12 mouse cellular contexts compared by ENCODE assay signal in genomic region chr11:86745634-86746404, GRCm38 (mm10). TPM values are rescaled to one million over a fixed set of nuclear protein-coding genes. Genes with fewer than 3 reads are reported as not detected.
DNase-seq lines count a peak whose midpoint lies in the region; ATAC-seq and TF ChIP-seq lines count a peak whose summit lies in the region.
"Had no signal": no experiment of that assay in that cellular context is flagged by ENCODE, and none has a peak within 500 bp of the region (broad histone marks: within the 10 kb centered on the region; RNA-seq: fewer than 3 reads in every experiment).

No protein-coding gene starts in this region.

- no peak overlapping the region for H3K9ac ChIP-seq in liver, adult 2 months (ENCODE audit: low read depth, low read length)
- peak overlapping the region; percentile 62 for H3K9ac ChIP-seq in liver, embryonic 13.5 days
- H3K9ac ChIP-seq in midbrain, embryonic 16.5 days (ENCODE audit: low read depth, low read length), result no peak overlapping the region
- H3K9ac ChIP-seq: limb, embryonic 15.5 days had no signal

- no peak for TF ChIP-seq CTCF in liver, adult 2 months (IDR thresholded peaks at IDR 0.05; ENCODE audit: low read depth, low read length)

- H3K9me3 ChIP-seq in liver, embryonic 13.5 days (replicated peaks), result no peaks in the 10 kb centered on the region
- H3K9me3 ChIP-seq in midbrain, embryonic 16.5 days (replicated peaks; ENCODE audit: control insufficient read depth, low read length, poor library complexity, severe bottlenecking), result no peaks in the 10 kb centered on the region
- H3K9me3 ChIP-seq in hindbrain, embryonic 10.5 days, result no peaks in the 10 kb centered on the region
- H3K9me3 ChIP-seq: limb, embryonic 15.5 days had no signal

- no peaks in the 10 kb centered on the region; the same call in 1 of the 2 replicates for H3K36me3 ChIP-seq in liver, adult 2 months (ENCODE audit: control insufficient read depth, insufficient read depth, low read length)
- peaks cover 4% of the 10 kb centered on the region; the same call in 1 of the 2 replicates for H3K36me3 ChIP-seq in liver, embryonic 13.5 days
- no peaks in the 10 kb centered on the region for H3K36me3 ChIP-seq in midbrain, embryonic 16.5 days (ENCODE audit: control insufficient read depth, insufficient read depth, low read length)
- H3K36me3 ChIP-seq in hindbrain, embryonic 10.5 days, result 0 out of 2 replicates have a peak, but pooled peaks cover 4% of the 10 kb centered on the region
- H3K36me3 ChIP-seq: limb, embryonic 15.5 days had no signal

- intact Hi-C loops in heart, postnatal 10 days (cut with DNase I), result no loop called here

- ATAC-seq in liver, embryonic 13.5 days (ENCODE audit: low read depth), result no peak
- ATAC-seq in erythroid progenitor cell, adult 5-6 weeks (replicated peaks; ENCODE audit: low FRiP score, poor library complexity, severe bottlenecking), result no peak
- no peak for ATAC-seq in midbrain, embryonic 16.5 days

- H3K4me2 ChIP-seq in liver, embryonic 13.5 days, result peak overlapping the region; percentile 50
- no peak overlapping the region for H3K4me2 ChIP-seq in midbrain, embryonic 16.5 days (ENCODE audit: low read length)
- H3K4me2 ChIP-seq: limb, embryonic 15.5 days had no signal

- no peak overlapping the region for H3K4me3 ChIP-seq in liver, adult 2 months (ENCODE audit: insufficient read depth, low read depth, low read length)
- H3K4me3 ChIP-seq in liver, embryonic 13.5 days (replicated peaks), result no peak overlapping the region; the same call in 1 of the 2 replicates
- no peak overlapping the region for H3K4me3 ChIP-seq in midbrain, embryonic 16.5 days (ENCODE audit: low read depth, low read length)
- no peak overlapping the region for H3K4me3 ChIP-seq in hindbrain, embryonic 10.5 days
- H3K4me3 ChIP-seq: limb, embryonic 15.5 days had no signal

- peaks cover 38% of the 10 kb centered on the region for H3K79me2 ChIP-seq in liver, adult 2 months (ENCODE audit: control insufficient read depth, insufficient read depth, low read length)

- DNase-seq in heart, adult 11 months, result peak; percentile 90
- DNase-seq in heart, postnatal 10 days, result no peak
- peak; percentile 35 for DNase-seq in liver, adult 2 months (ENCODE audit: extremely low read depth, low read depth, low spot score)
- no peak for DNase-seq in liver
- no peak for DNase-seq in liver, embryonic 13.5 days
- DNase-seq in hindbrain, embryonic 10.5 days (ENCODE audit: low spot score), result no peak
- DNase-seq: adrenal gland, postnatal 10 days; kidney, postnatal 4 days; thymus, adult 2 months had no signal

- H3K27me3 ChIP-seq in liver, adult 2 months (ENCODE audit: control insufficient read depth, insufficient read depth, low read length), result no peaks in the 10 kb centered on the region
- H3K27me3 ChIP-seq in liver, embryonic 13.5 days, result no peaks in the 10 kb centered on the region
- no peaks in the 10 kb centered on the region for H3K27me3 ChIP-seq in midbrain, embryonic 16.5 days (ENCODE audit: control insufficient read depth, insufficient read depth, low read depth, low read length)
- H3K27me3 ChIP-seq in hindbrain, embryonic 10.5 days (ENCODE audit: insufficient read depth, poor library complexity, severe bottlenecking), result no peaks in the 10 kb centered on the region
- H3K27me3 ChIP-seq: limb, embryonic 15.5 days had no signal

- TF ChIP-seq POLR2A in liver, adult 2 months (IDR thresholded peaks at IDR 0.05; ENCODE audit: extremely low read depth, insufficient read depth, low read length), result no peak

- H3K4me1 ChIP-seq in liver, adult 2 months (ENCODE audit: control insufficient read depth, insufficient read depth, low read length), result peaks cover 29% of the 10 kb centered on the region
- peaks cover 89% of the 10 kb centered on the region for H3K4me1 ChIP-seq in liver, embryonic 13.5 days (replicated peaks)
- peaks cover 9% of the 10 kb centered on the region; the same call in 1 of the 2 replicates for H3K4me1 ChIP-seq in midbrain, embryonic 16.5 days (ENCODE audit: control insufficient read depth, insufficient read depth, low read length)
- H3K4me1 ChIP-seq in hindbrain, embryonic 10.5 days (replicated peaks), result no peaks in the 10 kb centered on the region

- WGBS in liver, adult 2 months, result 41% methylated on average over 3 of the region's 3 CpGs
- 54% methylated on average over 3 of the region's 3 CpGs for WGBS in liver, embryonic 13.5 days (ENCODE audit: insufficient replicate concordance)
- 81% methylated on average over 3 of the region's 3 CpGs for WGBS in midbrain, embryonic 16.5 days
- 86% methylated on average over 3 of the region's 3 CpGs for WGBS in hindbrain, embryonic 10.5 days

- peak overlapping the region; percentile 67 for H3K27ac ChIP-seq in liver, adult 2 months (replicated peaks; ENCODE audit: insufficient read depth, low read depth, low read length)
- peak overlapping the region; percentile 86 for H3K27ac ChIP-seq in liver, embryonic 13.5 days
- H3K27ac ChIP-seq in midbrain, embryonic 16.5 days (ENCODE audit: low read length), result no peak overlapping the region
- no peak overlapping the region for H3K27ac ChIP-seq in hindbrain, embryonic 10.5 days
- H3K27ac ChIP-seq: limb, embryonic 15.5 days had no signal

RNA-seq across cellular contexts. Expression of gene Cltc, which starts 11.5 kb away (rescaled TPM):
- total RNA-seq in heart, postnatal 10 days (2021), result 100 to 1,000 TPM; 210 to 211 TPM
- total RNA-seq in liver, adult 2 months (2014; rRNA removed), result 191 and 225 TPM in 2 replicates
- 43.8 and 49.9 TPM in 2 replicates for polyA plus RNA-seq in liver, adult 2 months (2012; rRNA removed)
- 80.0 and 104 TPM in 2 replicates for polyA plus RNA-seq in liver, embryonic 13.5 days (2015; fragmentation: Nextera tagmentation; extraction: Ambion mirVana)
- total RNA-seq in erythroid progenitor cell, adult 5-6 weeks (2015; ENCODE audit: low replicate concordance), result 369 and 390 TPM in 2 replicates
- 282 and 302 TPM in 2 replicates for total RNA-seq in erythroid progenitor cell, adult 5-6 weeks (2017; ENCODE audit: low replicate concordance)
- polyA plus RNA-seq in midbrain, embryonic 16.5 days (2015; fragmentation: Nextera tagmentation; extraction: Ambion mirVana), result 167 and 177 TPM in 2 replicates
- polyA plus RNA-seq in hindbrain, embryonic 10.5 days (2016; fragmentation: Nextera tagmentation; extraction: Ambion mirVana), result 138 and 139 TPM in 2 replicates

Comparison
In these comparisons a context has a peak if more than half of its experiments do, and no peak if none do; other contexts are left out.
1. DNase-seq: peak in heart, adult 11 months (single experiment) and liver, adult 2 months (single experiment); none in heart, postnatal 10 days (0 of 2), liver (single experiment), liver, embryonic 13.5 days (single experiment) and hindbrain, embryonic 10.5 days (single experiment).
2. H3K27ac ChIP-seq: peak in liver, adult 2 months (single experiment) and liver, embryonic 13.5 days (single experiment); none in midbrain, embryonic 16.5 days (single experiment) and hindbrain, embryonic 10.5 days (single experiment).